Mouse (Mus musculus) inflammation-experienced regulatory T-cells, adult 6 months (primary cell): ENCODE data around the gene Mfsd4a. TPM values are rescaled to one million over a fixed set of nuclear protein-coding genes. Genes with fewer than 3 reads are reported as not detected.
A peak's percentile ranks its signal among the peaks of the same experiment; 100 is the strongest.

Experiments used
- ATAC-seq: one replicate; pipeline ENCODE4 v1.8.0; 2017
- polyA plus RNA-seq, 3 experiments: library from polyadenylated mRNA; unstranded; fragments of 100-300 nt; shearing (Covaris generic); gene quantifications; one replicate each; pipeline ENCODE4 v1.2.1; 2017

Gene Mfsd4a
- polyA plus RNA-seq = 10 to 100 TPM; 34.3 to 43.4 (median 41.3) TPM

GRCm38 (mm10) chr1:132067261-132068255 is at the start of gene Mfsd4a:
TSS of gene Mfsd4a (minus strand) at chr1:132068062.
- ATAC-seq = no peak

GRCm38 (mm10) chr1:132116606-132117005 is 48.7 kb upstream of the Mfsd4a start:
- peak; percentile 43 for ATAC-seq

GRCm38 (mm10) chr1:132113098-132113497 is 45.2 kb upstream of the Mfsd4a start:
- ATAC-seq = no peak

- no peak for ATAC-seq
These were observed 44.6 kb upstream of the Mfsd4a start for GRCm38 (mm10) chr1:132112426-132112825.

- ATAC-seq = no peak
These were observed 43.5 kb upstream of the Mfsd4a start for GRCm38 (mm10) chr1:132111411-132111810.

GRCm38 (mm10) chr1:132109368-132109767 is 41.5 kb upstream of the Mfsd4a start:
- ATAC-seq = no peak

GRCm38 (mm10) chr1:132104353-132104752 is 36.5 kb upstream of the Mfsd4a start:
- no peak for ATAC-seq

GRCm38 (mm10) chr1:132101953-132102697 is 34.3 kb upstream of the Mfsd4a start:
- no peak for ATAC-seq

GRCm38 (mm10) chr1:132099775-132100174 is 31.9 kb upstream of the Mfsd4a start:
- ATAC-seq = no peak

- ATAC-seq = no peak
These were observed 31.2 kb upstream of the Mfsd4a start for GRCm38 (mm10) chr1:132099016-132099415.

- ATAC-seq = no peak
These were observed 30.2 kb upstream of the Mfsd4a start for GRCm38 (mm10) chr1:132098076-132098475.

- ATAC-seq = no peak
These were observed 27.6 kb upstream of the Mfsd4a start for GRCm38 (mm10) chr1:132095356-132096004.

- ATAC-seq = no peak
These were observed 25.4 kb upstream of the Mfsd4a start for GRCm38 (mm10) chr1:132093269-132093668.

- no peak for ATAC-seq
These were observed 22.4 kb upstream of the Mfsd4a start for GRCm38 (mm10) chr1:132090266-132090665.

- ATAC-seq = no peak
These were observed 21.9 kb upstream of the Mfsd4a start for GRCm38 (mm10) chr1:132089767-132090166.

- no peak for ATAC-seq
These were observed 20.4 kb upstream of the Mfsd4a start for GRCm38 (mm10) chr1:132088181-132088671.

GRCm38 (mm10) chr1:132085181-132086049 is 17.6 kb upstream of the Mfsd4a start:
- no peak for ATAC-seq

GRCm38 (mm10) chr1:132078413-132078812 is 10.6 kb upstream of the Mfsd4a start:
- no peak for ATAC-seq

GRCm38 (mm10) chr1:132075576-132075975 is 7.7 kb upstream of the Mfsd4a start:
- no peak for ATAC-seq

- no peak for ATAC-seq
These were observed 2.8 kb upstream of the Mfsd4a start for GRCm38 (mm10) chr1:132070659-132071058.

- ATAC-seq = no peak
These were observed 1.6 kb upstream of the Mfsd4a start for GRCm38 (mm10) chr1:132069436-132069835.
